Mouse (Mus musculus) liver, postnatal 0 days (tissue): ENCODE measurements at regions not wholly inside any gene's neighbourhood (a gene's known extent, or its start where the extent isn't known, plus 50 kb on each side); places are given as distances from the start of the nearest gene placed in this dataset.

Source experiments
- ATAC-seq: fragments of 200-750 bp; cut with Nextera tagmentation; 2 replicates; pipeline ENCODE4 v1.8.0; 2017; ENCODE audit warnings: mild to moderate bottlenecking, moderate library complexity
- DNase-seq: peaks from one replicate; pipeline ENCODE4 v3.0.0-alpha.2; 2016
- H3K27ac ChIP-seq: fragments of 300-500 bp; sonication (generic); 2 replicates; pipeline ENCODE4 v1.5.1; 2014; ENCODE audit warnings: antibody characterized with exemption, moderate library complexity, mild to moderate bottlenecking, low read depth
- H3K27me3 ChIP-seq: fragments of 300-500 bp; sonication (generic); 2 replicates; pipeline ENCODE4 v1.6.1; 2014; ENCODE audit warnings: low read length, control low read depth, mixed read lengths; ENCODE audit not compliant: insufficient read depth
- H3K36me3 ChIP-seq: fragments of 300-500 bp; sonication (generic); replicated peaks from 2 replicates; pipeline ENCODE4 v1.6.1; 2014; ENCODE audit warnings: mild to moderate bottlenecking, control low read depth, low read length, moderate library complexity, mixed read lengths; ENCODE audit not compliant: insufficient read depth
- H3K4me1 ChIP-seq: fragments of 300-500 bp; sonication (generic); 2 replicates; pipeline ENCODE4 v1.6.1; 2014; ENCODE audit warnings: antibody characterized with exemption, mild to moderate bottlenecking, control low read depth; ENCODE audit not compliant: insufficient read depth
- H3K4me2 ChIP-seq: fragments of 300-500 bp; sonication (generic); 2 replicates; pipeline ENCODE4 v1.6.1; 2014; ENCODE audit warnings: low read depth, mild to moderate bottlenecking, low read length, moderate library complexity, mixed read lengths
- H3K4me3 ChIP-seq: fragments of 300-500 bp; sonication (generic); 2 replicates; pipeline ENCODE4 v1.5.1; 2014; ENCODE audit warnings: low read depth, low read length
- H3K9ac ChIP-seq: fragments of 300-500 bp; sonication (generic); replicated peaks from 2 replicates; pipeline ENCODE4 v1.6.1; 2014; ENCODE audit warnings: mild to moderate bottlenecking, moderate library complexity
- H3K9me3 ChIP-seq: fragments of 300-500 bp; sonication (generic); 2 replicates; pipeline ENCODE4 v1.6.1; 2016; ENCODE audit warnings: mild to moderate bottlenecking, control low read depth, low read length, mixed read lengths
- CTCF ChIP-seq: sonication (generic); IDR thresholded peaks from 2 replicates; pipeline ENCODE4 v1.5.1; 2016; ENCODE audit warnings: antibody characterized with exemption, low read depth
- EP300 ChIP-seq: IDR thresholded peaks from 2 replicates; pipeline ENCODE4 v1.6.1; 2016; ENCODE audit warnings: antibody characterized with exemption, low read depth, mild to moderate bottlenecking
- WGBS: fragments of 180-500 bp; shearing (Covaris S2); extraction: QIAGEN DNeasy Blood & Tissue Kit; methylation state at CpG from one replicate; pipeline ENCODE4 v1.1.7; 2014; ENCODE audit not compliant: insufficient replicate concordance; 5-methylcytosine and 5-hydroxymethylcytosine counted together

DNA sequence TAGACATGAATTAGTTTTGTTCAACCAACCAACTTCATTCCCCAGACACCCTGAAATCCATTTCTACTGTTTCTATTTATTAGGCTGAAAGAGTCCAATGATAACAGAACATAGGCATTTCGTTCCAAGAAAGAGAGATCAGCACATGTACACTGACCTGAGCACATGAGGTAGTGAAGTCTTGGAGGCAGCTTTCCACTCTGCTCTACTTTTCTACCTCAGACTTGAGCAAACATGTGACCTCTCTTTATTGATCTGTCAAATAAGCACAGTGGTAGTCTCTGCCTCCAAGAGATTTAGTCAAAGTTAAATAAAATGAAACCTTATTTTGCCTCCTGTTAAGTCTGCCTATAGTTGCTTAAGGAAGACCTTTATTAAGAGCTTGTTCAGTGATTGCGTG lies 321.9 kb upstream of the Adamts9 start:
- Histone ChIP-seq H3K27me3 (no peaks in the 10 kb centered on the region), H3K36me3 (no peaks in the 10 kb centered on the region), H3K9me3 (no peaks in the 10 kb centered on the region; the same call in 1 of the 2 replicates), H3K4me2 (no peak overlapping the region), H3K9ac (no peak overlapping the region), H3K4me3 (no peak overlapping the region), H3K27ac (no peak overlapping the region), H3K4me1 (no peaks in the 10 kb centered on the region)
- DNase-seq (no peak), ATAC-seq (no peak)
- WGBS: 71% methylated on average over 2 of the region's 2 CpGs
- TF ChIP-seq CTCF (no peak), EP300 (no peak)

GRCm38 (mm10) chr6:93260827-93261226 lies 317.5 kb upstream of the Adamts9 start:
- ATAC-seq (no peak), DNase-seq (no peak)
- Histone ChIP-seq H3K36me3 (no peaks in the 10 kb centered on the region), H3K27me3 (no peaks in the 10 kb centered on the region), H3K9ac (no peak overlapping the region), H3K4me1 (no peaks in the 10 kb centered on the region), H3K4me3 (no peak overlapping the region), H3K4me2 (no peak overlapping the region), H3K9me3 (no peaks in the 10 kb centered on the region; the same call in 1 of the 2 replicates), H3K27ac (no peak overlapping the region)
- TF ChIP-seq EP300 (no peak), CTCF (no peak)
- 86% methylated on average over 4 of the region's 4 CpGs for WGBS

DNA sequence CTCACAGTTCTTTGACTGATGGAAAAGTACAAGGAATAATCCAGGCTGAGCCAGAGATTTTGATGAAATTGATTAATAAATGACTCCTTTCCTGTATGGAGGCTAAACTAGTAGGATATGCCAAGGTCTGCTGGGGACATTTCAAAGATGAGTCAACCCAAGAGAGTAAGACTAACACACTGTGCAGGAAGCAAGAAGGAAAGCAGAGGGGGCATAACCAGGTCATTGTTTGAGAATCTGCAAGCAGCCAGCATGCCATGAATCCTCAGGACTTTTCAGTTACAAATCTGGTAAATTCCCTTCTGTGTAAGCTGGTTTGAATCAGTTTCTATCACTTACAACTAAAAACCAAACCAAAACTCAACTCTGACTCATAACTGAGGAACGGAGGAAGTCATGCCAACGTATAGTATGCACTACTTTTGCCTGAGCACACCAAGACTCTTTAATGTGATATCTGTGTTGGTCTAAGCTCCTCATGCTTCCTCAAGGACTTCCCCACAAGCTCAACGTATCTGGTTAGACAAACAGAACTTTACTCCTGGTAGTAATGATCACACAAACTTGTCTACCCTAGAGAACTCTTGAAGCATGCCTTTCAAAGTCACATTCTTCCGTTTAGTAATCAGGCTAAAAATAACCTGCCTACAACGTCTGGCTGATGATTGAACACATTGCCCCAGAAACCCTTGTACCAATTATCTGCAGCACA lies 314.0 kb upstream of the Adamts9 start:
- Histone ChIP-seq H3K27me3 (no peaks in the 10 kb centered on the region), H3K4me3 (no peak overlapping the region), H3K4me2 (no peak overlapping the region), H3K9me3 (no peaks in the 10 kb centered on the region; the same call in 1 of the 2 replicates), H3K36me3 (no peaks in the 10 kb centered on the region), H3K27ac (no peak overlapping the region), H3K9ac (no peak overlapping the region), H3K4me1 (no peaks in the 10 kb centered on the region)
- no peak for ATAC-seq
- TF ChIP-seq CTCF (no peak), EP300 (no peak)
- no peak for DNase-seq
- WGBS: 45% methylated on average over 5 of the region's 5 CpGs

- H3K36me3 ChIP-seq: no peaks in the 10 kb centered on the region
- H3K27ac ChIP-seq: no peak overlapping the region
- DNase-seq (no peak), ATAC-seq (no peak)
- H3K4me1 ChIP-seq: no peaks in the 10 kb centered on the region
- no peaks in the 10 kb centered on the region for H3K27me3 ChIP-seq
- H3K9ac ChIP-seq: no peak overlapping the region
- no peak overlapping the region for H3K4me2 ChIP-seq
- WGBS: 76% methylated on average over 7 of the region's 7 CpGs
- H3K9me3 ChIP-seq: no peaks in the 10 kb centered on the region
- TF ChIP-seq CTCF: no peak
- TF ChIP-seq EP300: no peak
- H3K4me3 ChIP-seq: no peak overlapping the region
Observed at GRCm38 (mm10) chr6:93253746-93254145, 310.5 kb upstream of the Adamts9 start.

GRCm38 (mm10) chr6:93248973-93249372 lies 305.7 kb upstream of the Adamts9 start:
- no peak for TF ChIP-seq EP300
- Histone ChIP-seq H3K4me2 (no peak overlapping the region), H3K9me3 (no peaks in the 10 kb centered on the region), H3K27me3 (no peaks in the 10 kb centered on the region), H3K9ac (no peak overlapping the region), H3K27ac (no peak overlapping the region), H3K4me1 (no peaks in the 10 kb centered on the region), H3K4me3 (no peak overlapping the region), H3K36me3 (no peaks in the 10 kb centered on the region)
- WGBS: 81% methylated on average over 4 of the region's 4 CpGs
- ATAC-seq (no peak), DNase-seq (no peak)

DNA sequence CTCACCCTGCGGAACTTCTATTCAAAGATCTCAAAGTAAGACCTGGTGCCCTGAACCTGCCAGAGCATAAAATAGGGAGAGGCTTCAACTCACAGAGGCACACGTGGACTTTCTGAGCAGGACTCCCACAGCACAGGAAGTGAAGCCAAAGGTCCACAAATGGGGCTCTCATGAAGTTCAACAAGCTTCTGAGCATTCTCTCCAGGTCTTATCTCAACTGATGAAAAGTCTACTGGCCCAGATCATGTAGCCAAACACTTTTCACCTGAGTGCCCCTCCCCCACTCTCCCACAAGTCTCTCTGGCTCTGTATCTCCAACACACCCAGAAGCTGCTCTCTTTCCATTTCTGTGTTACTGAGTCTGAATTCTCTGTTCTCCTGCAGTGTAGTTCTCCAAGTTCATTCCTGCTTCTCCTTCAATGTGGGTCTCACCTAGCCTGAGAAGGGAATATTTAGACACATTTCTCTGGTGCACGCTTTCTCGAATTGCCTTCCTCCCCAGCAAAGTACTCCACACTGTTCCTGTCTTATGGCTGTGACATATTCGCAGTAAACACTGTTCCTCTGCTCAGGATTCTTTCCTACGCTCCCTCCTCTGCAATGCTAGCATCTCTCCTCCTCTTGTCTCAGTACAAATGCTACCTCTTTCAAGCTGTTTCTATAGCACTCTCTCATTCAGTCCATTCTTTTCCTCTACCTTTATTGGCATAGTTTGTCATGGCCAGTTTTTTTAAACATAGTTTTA lies 303.4 kb upstream of the Adamts9 start:
- no peak overlapping the region for H3K27ac ChIP-seq
- no peak overlapping the region for H3K9ac ChIP-seq
- WGBS: 71% methylated on average over 6 of the region's 6 CpGs
- no peak for ATAC-seq
- no peak for DNase-seq
- no peak overlapping the region for H3K4me2 ChIP-seq
- H3K9me3 ChIP-seq: no peaks in the 10 kb centered on the region
- H3K4me1 ChIP-seq: no peaks in the 10 kb centered on the region
- H3K4me3 ChIP-seq: no peak overlapping the region
- no peaks in the 10 kb centered on the region for H3K27me3 ChIP-seq
- no peaks in the 10 kb centered on the region for H3K36me3 ChIP-seq
- TF ChIP-seq CTCF (no peak), EP300 (no peak)
